Mouse (Mus musculus): ENCODE results near the gene Mcpt4. TPM values are rescaled to one million over a fixed set of nuclear protein-coding genes. Genes with fewer than 3 reads are reported as not detected.
"Not testable (repeated sequence)": the region's sequence is repeated elsewhere in the genome, so short reads cannot be mapped to it uniquely, and the experiment has no call there.

Mcpt4 gene
- total and polyA plus RNA-seq, 2 experiments from 2014 or later: 0.48 TPM; not detected in 1

- Histone ChIP-seq H3K4me3 (ENCODE audit: low read length) (no peak overlapping the region), H3K4me1 (ENCODE audit: insufficient read depth, low read length) (no peaks in the 10 kb centered on the region), H3K9ac (replicated peaks; ENCODE audit: low read length) (no peak overlapping the region), H3K36me3 (ENCODE audit: insufficient read depth, low read length) (no peaks in the 10 kb centered on the region), H3K27me3 (ENCODE audit: insufficient read depth, low read length) (no peaks in the 10 kb centered on the region), H3K9me3 (ENCODE audit: low read length) (no peaks in the 10 kb centered on the region), H3K27ac (no peak overlapping the region), H3K4me2 (ENCODE audit: low read depth, low read length) (no peak overlapping the region)
- WGBS: 74% methylated on average over 2 of the region's 2 CpGs
- DNase-seq (ENCODE audit: low spot score) (no peak), ATAC-seq (no peak)
- TF ChIP-seq CTCF (IDR thresholded peaks at IDR 0.05; ENCODE audit: low read depth): no peak
Measured at GRCm38 (mm10) chr14:56093353-56093752, 31.2 kb upstream of the Mcpt4 start.

- no peak overlapping the region for H3K27ac ChIP-seq
- H3K4me1 ChIP-seq (ENCODE audit: insufficient read depth, low read length): no peaks in the 10 kb centered on the region
- DNase-seq (ENCODE audit: low spot score) (no peak), ATAC-seq (no peak)
- H3K36me3 ChIP-seq (ENCODE audit: insufficient read depth, low read length): no peaks in the 10 kb centered on the region
- no peak overlapping the region for H3K4me2 ChIP-seq (ENCODE audit: low read depth, low read length)
- H3K9me3 ChIP-seq (ENCODE audit: low read length): no peaks in the 10 kb centered on the region
- TF ChIP-seq CTCF (IDR thresholded peaks at IDR 0.05; ENCODE audit: low read depth): no peak
- WGBS: 77% methylated on average over 3 of the region's 3 CpGs
- H3K27me3 ChIP-seq (ENCODE audit: insufficient read depth, low read length): no peaks in the 10 kb centered on the region
- no peak overlapping the region for H3K4me3 ChIP-seq (ENCODE audit: low read length)
- H3K9ac ChIP-seq (replicated peaks; ENCODE audit: low read length): no peak overlapping the region
Measured at GRCm38 (mm10) chr14:56086711-56087110, 24.6 kb upstream of the Mcpt4 start.

GRCm38 (mm10) chr14:56085167-56085566 is 23.1 kb upstream of the Mcpt4 start, which contains the start of gene Mcpt8:
Gene Mcpt8 (minus strand): TSS chr14:56085273.
- Histone ChIP-seq H3K9ac (replicated peaks; ENCODE audit: low read length) (no peak within 1 kb of the TSS), H3K27ac (no peak within 1 kb of the TSS), H3K4me3 (ENCODE audit: low read length) (no peak within 1 kb of the TSS), H3K27me3 (ENCODE audit: insufficient read depth, low read length) (no peaks in the 10 kb centered on the region), H3K4me1 (ENCODE audit: insufficient read depth, low read length) (no peaks in the 10 kb centered on the region), H3K9me3 (ENCODE audit: low read length) (no peaks in the 10 kb centered on the region), H3K4me2 (ENCODE audit: low read depth, low read length) (no peak within 1 kb of the TSS), H3K36me3 (ENCODE audit: insufficient read depth, low read length) (no peaks in the 10 kb centered on the region)
- 100% methylated on average over 2 of the region's 2 CpGs for WGBS
- no peak for DNase-seq (ENCODE audit: low spot score)
- no peak for ATAC-seq
- TF ChIP-seq CTCF (IDR thresholded peaks at IDR 0.05; ENCODE audit: low read depth): no peak

GRCm38 (mm10) chr14:56082016-56082415 is 19.9 kb upstream of the Mcpt4 start:
- DNase-seq (ENCODE audit: low spot score) (no peak), ATAC-seq (no peak)
- H3K27ac ChIP-seq: no peak overlapping the region
- TF ChIP-seq CTCF (IDR thresholded peaks at IDR 0.05; ENCODE audit: low read depth): no peak
- no peak overlapping the region for H3K4me3 ChIP-seq (ENCODE audit: low read length)
- 44% methylated on average over 4 of the region's 4 CpGs for WGBS
- H3K9me3 ChIP-seq (ENCODE audit: low read length): no peaks in the 10 kb centered on the region
- H3K4me1 ChIP-seq (ENCODE audit: insufficient read depth, low read length): no peaks in the 10 kb centered on the region
- no peaks in the 10 kb centered on the region for H3K36me3 ChIP-seq (ENCODE audit: insufficient read depth, low read length)
- no peak overlapping the region for H3K9ac ChIP-seq (replicated peaks; ENCODE audit: low read length)
- H3K4me2 ChIP-seq (ENCODE audit: low read depth, low read length): no peak overlapping the region
- no peaks in the 10 kb centered on the region for H3K27me3 ChIP-seq (ENCODE audit: insufficient read depth, low read length)

GRCm38 (mm10) chr14:56057722-56058121 is 4.4 kb downstream of the Mcpt4 start:
- 85% methylated on average over 4 of the region's 4 CpGs for WGBS
- no peak for ATAC-seq
- no peaks in the 10 kb centered on the region for H3K9me3 ChIP-seq (ENCODE audit: low read length)
- TF ChIP-seq CTCF (IDR thresholded peaks at IDR 0.05; ENCODE audit: low read depth): no peak
- no peaks in the 10 kb centered on the region for H3K4me1 ChIP-seq (ENCODE audit: insufficient read depth, low read length)
- H3K9ac ChIP-seq (replicated peaks; ENCODE audit: low read length): no peak overlapping the region
- H3K27me3 ChIP-seq (ENCODE audit: insufficient read depth, low read length): no peaks in the 10 kb centered on the region
- DNase-seq (ENCODE audit: low spot score): no peak
- H3K4me3 ChIP-seq (ENCODE audit: low read length): no peak overlapping the region
- no peak overlapping the region for H3K4me2 ChIP-seq (ENCODE audit: low read depth, low read length)
- no peaks in the 10 kb centered on the region for H3K36me3 ChIP-seq (ENCODE audit: insufficient read depth, low read length)
- H3K27ac ChIP-seq: no peak overlapping the region

- 86% methylated on average over 3 of the region's 3 CpGs for WGBS
- no peak for TF ChIP-seq CTCF (IDR thresholded peaks at IDR 0.05; ENCODE audit: low read depth)
Measured at GRCm38 (mm10) chr14:56055408-56055807, 6.7 kb downstream of the Mcpt4 start.

GRCm38 (mm10) chr14:56041792-56042191 is 20.3 kb downstream of the Mcpt4 start, which contains the start of gene Mcpt2:
Gene Mcpt2 (plus strand): TSS chr14:56042041.
- H3K9me3 ChIP-seq (ENCODE audit: low read length); H3K9ac ChIP-seq (replicated peaks; ENCODE audit: low read length); H3K4me1 ChIP-seq (ENCODE audit: insufficient read depth, low read length); ATAC-seq; H3K36me3 ChIP-seq (ENCODE audit: insufficient read depth, low read length); H3K4me2 ChIP-seq (ENCODE audit: low read depth, low read length); DNase-seq (ENCODE audit: low spot score); H3K4me3 ChIP-seq (ENCODE audit: low read length); H3K27ac ChIP-seq; H3K27me3 ChIP-seq (ENCODE audit: insufficient read depth, low read length): not testable (repeated sequence)
- WGBS: 94% methylated on average over 1 of the region's 1 CpGs

More at GRCm38 (mm10) chr14:56055408-56055807, 6.7 kb downstream of the Mcpt4 start:
- H3K9me3 ChIP-seq (ENCODE audit: low read length): no peaks in the 10 kb centered on the region
- ATAC-seq (no peak), DNase-seq (ENCODE audit: low spot score) (no peak)
- H3K36me3 ChIP-seq (ENCODE audit: insufficient read depth, low read length): no peaks in the 10 kb centered on the region
- H3K9ac ChIP-seq (replicated peaks; ENCODE audit: low read length): no peak overlapping the region
- H3K4me1 ChIP-seq (ENCODE audit: insufficient read depth, low read length): no peaks in the 10 kb centered on the region
- H3K27ac ChIP-seq: no peak overlapping the region
- H3K27me3 ChIP-seq (ENCODE audit: insufficient read depth, low read length): no peaks in the 10 kb centered on the region
- H3K4me3 ChIP-seq (ENCODE audit: low read length): no peak overlapping the region
- no peak overlapping the region for H3K4me2 ChIP-seq (ENCODE audit: low read depth, low read length)
